Mouse (Mus musculus): ENCODE results near the gene Tigar. TPM values are rescaled to one million over a fixed set of nuclear protein-coding genes. Genes with fewer than 3 reads are reported as not detected.

Tigar gene
- polyA plus RNA-seq, 1 experiment, result 3.0 TPM

DNA sequence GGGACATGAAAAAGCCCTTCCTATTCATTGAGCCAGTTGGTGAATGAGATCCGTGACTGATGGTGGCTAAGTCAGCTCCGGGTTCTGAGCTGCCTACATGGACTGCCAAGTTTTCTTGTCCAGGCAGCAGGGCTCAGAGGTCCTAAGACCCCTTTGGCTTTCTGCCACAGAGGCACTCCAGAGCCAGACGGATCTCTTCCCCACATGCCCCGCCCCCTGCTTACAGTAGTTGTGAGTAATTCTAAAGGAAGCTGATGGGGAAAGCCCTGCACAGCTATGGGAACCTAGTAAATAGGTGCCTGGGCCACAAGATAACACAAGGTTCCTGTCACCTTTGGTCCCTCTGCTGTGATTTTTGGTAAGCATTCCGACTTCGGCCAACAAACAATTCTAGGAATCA is 64.4 kb downstream of the Tigar start:
- Histone ChIP-seq H3K4me3 (ENCODE audit: insufficient read depth, low read depth, low read length) (no peak overlapping the region), H3K4me1 (ENCODE audit: control insufficient read depth, insufficient read depth, low read length) (no peaks in the 10 kb centered on the region), H3K36me3 (ENCODE audit: control insufficient read depth, insufficient read depth, low read length) (no peaks in the 10 kb centered on the region), H3K27ac (ENCODE audit: insufficient read depth, low read depth, low read length) (no peak overlapping the region), H3K27me3 (replicated peaks; ENCODE audit: control insufficient read depth, insufficient read depth, low read length) (no peaks in the 10 kb centered on the region; the same call in 1 of the 2 replicates)
- TF ChIP-seq POLR2A (IDR thresholded peaks at IDR 0.05; ENCODE audit: low read depth, low read length), result no peak
- TF ChIP-seq CTCF (conservative IDR thresholded peaks at IDR 0.05; ENCODE audit: insufficient read depth, insufficient read length, low read depth, low read length), result no peak
- 48% methylated on average over 6 of the region's 6 CpGs for WGBS
- no peak for DNase-seq

Other genes with a start within 250 kb of the Tigar start
- gene Dyrk4, start 187.7 kb downstream of the Tigar start, polyA plus RNA-seq (2012; rRNA removed), result not detected in 2 replicates
- 0.54 and 0.75 TPM in 2 replicates for gene Rad51ap1, start 170.0 kb downstream of the Tigar start, polyA plus RNA-seq (2012; rRNA removed)
- gene D6Wsu163e, start 169.6 kb downstream of the Tigar start, polyA plus RNA-seq (2012; rRNA removed), result 5.9 and 8.7 TPM in 2 replicates
- 0.02 TPM in 1 of 2 replicates, not detected in the other for gene Fgf6, start 94.0 kb downstream of the Tigar start, polyA plus RNA-seq (2012; rRNA removed)
- not detected in 2 replicates for gene Fgf23, start 36.7 kb downstream of the Tigar start, polyA plus RNA-seq (2012; rRNA removed)
- 18.8 and 27.7 TPM in 2 replicates for gene Ccnd2, start 42.6 kb upstream of the Tigar start, polyA plus RNA-seq (2012; rRNA removed)